Mouse (Mus musculus) embryonic facial prominence, embryonic 15.5 days (tissue): ENCODE results near the gene Gm8005. TPM values are rescaled to one million over a fixed set of nuclear protein-coding genes. Genes with fewer than 3 reads are reported as not detected.
"Not testable (repeated sequence)": the region's sequence is repeated elsewhere in the genome, so short reads cannot be mapped to it uniquely, and the experiment has no call there.

Experiments
- ATAC-seq: fragments of 200-750 bp; cut with Nextera tagmentation; 2 replicates; pipeline ENCODE4 v1.8.0; 2017; ENCODE audit warnings: low read depth, moderate TSS enrichment; ENCODE audit not compliant: insufficient number of reproducible peaks, low FRiP score, low TSS enrichment
- H3K27ac ChIP-seq: fragments of 300-500 bp; sonication (generic); replicated peaks from 2 replicates; pipeline ENCODE4 v1.5.1; 2015; ENCODE audit warnings: mild to moderate bottlenecking, inconsistent platforms
- H3K27me3 ChIP-seq: fragments of 300-500 bp; sonication (generic); 2 replicates; pipeline ENCODE4 v1.6.1; 2015; ENCODE audit warnings: inconsistent platforms
- H3K36me3 ChIP-seq: fragments of 300-500 bp; sonication (generic); 2 replicates; pipeline ENCODE4 v1.6.1; 2015; ENCODE audit warnings: mild to moderate bottlenecking, inconsistent platforms
- H3K4me1 ChIP-seq: fragments of 300-500 bp; sonication (generic); 2 replicates; pipeline ENCODE4 v1.6.1; 2015; ENCODE audit warnings: inconsistent platforms
- H3K4me2 ChIP-seq: fragments of 300-500 bp; sonication (generic); replicated peaks from 2 replicates; pipeline ENCODE4 v1.6.1; 2015; ENCODE audit warnings: mild to moderate bottlenecking, inconsistent platforms
- H3K4me3 ChIP-seq: fragments of 300-500 bp; sonication (generic); replicated peaks from 2 replicates; pipeline ENCODE4 v1.5.1; 2015; ENCODE audit warnings: mild to moderate bottlenecking, inconsistent platforms
- H3K9ac ChIP-seq: fragments of 300-500 bp; sonication (generic); 2 replicates; pipeline ENCODE4 v1.6.1; 2015; ENCODE audit warnings: inconsistent platforms
- H3K9me3 ChIP-seq: fragments of 300-500 bp; sonication (generic); replicated peaks from 2 replicates; pipeline ENCODE4 v1.6.1; 2016; ENCODE audit warnings: inconsistent platforms
- WGBS: fragments of 180-500 bp; shearing (Covaris S2); methylation state at CpG from one replicate; pipeline ENCODE4 v1.1.7; 2015; 5-methylcytosine and 5-hydroxymethylcytosine counted together
- polyA plus RNA-seq: library from polyadenylated mRNA; unstranded; fragments of >200 nt; fragmentation: Nextera tagmentation; extraction: Ambion mirVana; gene quantifications from 2 replicates; pipeline ENCODE4 v1.2.1, GENCODE M21; 2015

Gene Gm8005
- not detected in 2 replicates for polyA plus RNA-seq

- H3K4me3 ChIP-seq, H3K4me1 ChIP-seq, H3K36me3 ChIP-seq, H3K9ac ChIP-seq, ATAC-seq, H3K9me3 ChIP-seq, H3K4me2 ChIP-seq, H3K27me3 ChIP-seq, H3K27ac ChIP-seq: not testable (repeated sequence)
- WGBS: 93% methylated on average over 2 of the region's 4 CpGs
Measured at GRCm38 (mm10) chr14:42439573-42439972, at the start of gene Gm8005. Gene Gm8005 (minus strand): TSS chr14:42439673.

DNA sequence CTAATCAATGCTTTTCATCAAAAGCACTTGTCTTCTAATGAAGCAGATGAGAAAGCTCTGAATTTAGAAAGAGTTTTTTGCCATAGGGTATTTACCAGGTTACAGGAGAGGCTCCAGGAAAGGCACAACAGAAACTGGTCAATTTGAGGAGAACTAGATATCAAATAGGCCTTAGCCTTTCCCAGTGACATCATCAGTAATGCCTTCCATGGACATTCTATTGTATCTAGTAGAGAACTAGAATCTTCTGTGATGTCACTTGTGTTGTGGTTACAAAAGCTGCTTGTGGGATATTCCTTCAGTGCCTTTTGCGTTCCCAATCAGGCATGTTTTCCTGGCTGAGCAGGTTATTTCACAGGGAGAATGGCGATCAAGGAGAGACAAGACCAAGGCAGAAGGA is 24.1 kb upstream of the Gm8005 start, which contains the start of gene Gm8011:
Gm8011 (plus strand) TSS at position 301 of the 400 bp plus-strand sequence.
- ATAC-seq, H3K27me3 ChIP-seq, H3K36me3 ChIP-seq, H3K4me2 ChIP-seq, H3K9ac ChIP-seq, H3K27ac ChIP-seq, H3K4me1 ChIP-seq, H3K9me3 ChIP-seq, H3K4me3 ChIP-seq: not testable (repeated sequence)
- WGBS: 59% methylated on average over 2 of the region's 2 CpGs

Other genes with a start within 250 kb of the Gm8005 start
- not detected in 2 replicates for gene Gm3573, start 248.9 kb downstream of the Gm8005 start, polyA plus RNA-seq
- not detected in 2 replicates for gene Gm17026, start 179.6 kb downstream of the Gm8005 start, polyA plus RNA-seq
- gene Gm9611, start 142.3 kb downstream of the Gm8005 start, polyA plus RNA-seq: not detected in 2 replicates
- gene Gm7995, start 129.5 kb downstream of the Gm8005 start, polyA plus RNA-seq: not detected in 2 replicates
- gene Gm8011, start 24.2 kb upstream of the Gm8005 start, polyA plus RNA-seq: not detected in 2 replicates
- not detected in 2 replicates for gene Gm8020, start 62.7 kb upstream of the Gm8005 start, polyA plus RNA-seq
- not detected in 2 replicates for gene Gm8024, start 84.6 kb upstream of the Gm8005 start, polyA plus RNA-seq
- not detected in 2 replicates for gene Gm17124, start 160.2 kb upstream of the Gm8005 start, polyA plus RNA-seq
- gene Gm3633, start 202.2 kb upstream of the Gm8005 start, polyA plus RNA-seq: not detected in 2 replicates
- not detected in 2 replicates for gene Gm10378, start 216.3 kb upstream of the Gm8005 start, polyA plus RNA-seq